Mouse (Mus musculus): ENCODE measurements at regions not wholly inside any gene's neighbourhood (a gene's known extent, or its start where the extent isn't known, plus 50 kb on each side); places are given as distances from the start of the nearest gene placed in this dataset.

DNA sequence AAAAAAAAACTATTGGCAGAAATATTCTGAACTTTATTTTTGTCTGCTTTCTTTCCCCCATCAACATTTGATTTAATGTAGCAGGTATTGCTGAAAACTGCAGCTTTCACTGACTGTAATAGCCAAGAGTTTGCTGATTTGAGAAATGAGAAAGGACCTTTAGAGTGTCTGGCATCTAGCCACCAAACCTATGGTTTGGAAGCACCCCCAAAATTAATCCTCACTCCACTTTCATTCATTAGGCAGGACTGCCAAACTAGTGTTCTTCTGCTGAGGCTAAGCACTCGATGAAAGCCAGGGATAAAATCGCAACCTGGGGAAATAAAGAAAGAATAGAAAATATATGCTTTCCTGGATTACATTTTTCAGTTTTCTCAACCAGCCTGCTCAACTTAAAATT is 320.4 kb downstream of the Atp6ap1l start:
- 90% methylated on average over 2 of the region's 2 CpGs for WGBS
- no peak for DNase-seq (ENCODE audit: low read depth, low spot score)

DNA sequence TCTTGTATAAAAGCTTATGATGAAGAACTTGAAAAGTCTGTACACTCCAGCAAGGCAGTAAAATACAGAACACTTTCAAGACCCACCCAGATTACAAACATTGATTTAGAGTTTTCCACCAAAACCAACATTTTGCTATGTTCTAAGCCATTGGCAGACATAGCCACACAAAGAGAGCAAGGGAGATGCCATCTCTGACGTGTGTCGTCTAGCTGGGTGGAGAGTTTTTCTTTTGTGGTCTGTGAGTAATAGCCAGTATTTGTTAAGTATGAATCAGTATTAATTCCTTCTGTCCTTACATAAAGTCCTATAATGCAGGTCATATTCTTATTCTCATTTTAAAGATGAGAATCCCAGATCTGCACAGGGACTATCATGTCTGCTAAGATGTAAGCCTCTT is 329.8 kb downstream of the Atp6ap1l start:
- no peak for DNase-seq (ENCODE audit: low read depth, low spot score)
- WGBS, result 84% methylated on average over 2 of the region's 2 CpGs

DNA sequence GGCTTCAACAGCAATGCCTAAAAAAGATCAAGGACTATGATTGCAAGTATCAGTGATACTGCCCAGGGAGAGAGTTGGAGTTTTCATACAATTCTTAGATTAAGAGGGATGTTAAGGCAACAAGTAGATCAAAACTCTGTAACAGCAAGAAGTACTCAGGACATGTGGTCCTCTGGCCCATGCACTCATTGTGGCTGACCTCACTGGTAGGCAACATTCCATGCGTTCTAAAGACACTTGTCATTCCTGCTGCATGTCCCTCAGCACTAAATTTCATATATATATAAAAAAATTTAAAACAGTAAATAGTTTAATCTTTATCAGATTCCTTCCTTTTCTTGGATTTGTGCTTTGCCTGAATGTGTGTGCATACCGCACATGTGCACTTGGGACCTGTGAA is 332.6 kb downstream of the Atp6ap1l start:
- no peak for DNase-seq (ENCODE audit: low read depth, low spot score)
- 85% methylated on average over 2 of the region's 2 CpGs for WGBS

DNA sequence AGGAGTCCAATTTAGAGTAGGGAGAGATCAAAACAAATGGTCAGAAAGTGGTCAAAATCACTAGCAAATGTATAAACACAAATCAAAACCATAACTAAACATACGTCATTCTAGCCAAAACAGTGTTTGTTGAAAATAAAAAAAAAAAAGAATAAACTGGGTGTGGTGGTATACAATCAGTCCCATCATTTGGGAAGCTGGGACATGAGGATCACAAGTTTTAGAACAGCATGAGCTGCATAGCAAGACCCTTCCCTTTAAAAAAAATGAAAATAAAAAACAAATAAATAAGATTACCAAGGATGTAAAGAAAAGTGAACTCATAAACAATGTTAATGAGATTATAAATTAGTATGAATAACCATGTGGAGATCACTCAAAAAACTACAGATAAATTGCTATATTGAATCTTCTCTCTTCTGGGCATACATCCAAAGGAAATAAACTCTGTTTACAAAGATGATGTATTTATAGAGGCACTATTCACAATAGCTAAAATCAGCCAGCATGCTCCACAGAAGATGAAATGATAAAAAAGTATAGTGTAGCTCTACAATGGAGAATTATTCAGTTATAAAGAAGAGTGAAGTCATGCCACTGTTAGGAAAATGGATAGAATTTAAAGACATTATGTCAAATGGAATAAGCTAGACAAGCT is 341.8 kb downstream of the Atp6ap1l start:
- WGBS, result 69% methylated on average over 1 of the region's 1 CpGs
- DNase-seq (ENCODE audit: low read depth, low spot score), result no peak

DNA sequence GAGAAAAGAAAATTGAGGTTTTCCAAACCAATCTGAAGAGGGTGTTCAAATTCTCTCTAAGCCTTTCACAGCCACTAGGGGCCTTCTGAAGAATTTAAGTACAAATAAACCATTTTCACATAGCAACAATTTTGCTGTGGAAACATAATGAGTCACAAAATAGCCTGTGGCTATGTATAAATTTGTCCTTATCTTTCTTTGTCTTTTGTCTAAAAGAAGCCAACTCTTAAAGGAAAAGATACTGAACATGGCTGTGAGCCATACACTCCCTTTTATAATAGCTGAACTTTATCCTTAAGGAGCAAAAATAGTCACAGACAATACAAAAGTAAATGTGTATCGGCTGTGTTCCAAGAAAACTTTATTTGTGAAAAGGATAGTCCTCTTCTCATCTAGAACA is 345.1 kb downstream of the Atp6ap1l start:
- WGBS, result 27% methylated on average over 1 of the region's 1 CpGs

DNA sequence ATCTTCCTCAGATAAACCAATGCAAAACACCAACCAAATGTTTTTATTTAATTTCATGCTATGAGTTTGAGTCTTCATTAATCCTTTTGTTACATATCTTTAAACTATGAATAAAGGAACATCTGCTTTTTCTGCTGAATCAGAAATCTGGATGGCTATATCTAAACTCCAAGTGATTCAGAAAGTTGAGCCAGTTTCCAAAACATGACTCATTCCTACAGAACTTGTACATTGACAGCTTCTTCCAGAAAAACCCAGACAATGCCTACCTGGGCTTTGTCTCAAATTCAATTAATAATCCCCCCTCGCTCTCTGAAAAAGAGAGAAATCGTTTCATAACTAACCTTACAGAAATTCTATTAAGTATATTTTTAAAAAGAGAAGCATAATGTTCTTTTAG is 345.7 kb downstream of the Atp6ap1l start:
- no peak for DNase-seq (ENCODE audit: low read depth, low spot score)
- WGBS, result 91% methylated on average over 2 of the region's 2 CpGs

More for the DNA sequence above, 345.1 kb downstream of the Atp6ap1l start:
- peak; percentile 18 for DNase-seq (ENCODE audit: low read depth, low spot score)

DNA sequence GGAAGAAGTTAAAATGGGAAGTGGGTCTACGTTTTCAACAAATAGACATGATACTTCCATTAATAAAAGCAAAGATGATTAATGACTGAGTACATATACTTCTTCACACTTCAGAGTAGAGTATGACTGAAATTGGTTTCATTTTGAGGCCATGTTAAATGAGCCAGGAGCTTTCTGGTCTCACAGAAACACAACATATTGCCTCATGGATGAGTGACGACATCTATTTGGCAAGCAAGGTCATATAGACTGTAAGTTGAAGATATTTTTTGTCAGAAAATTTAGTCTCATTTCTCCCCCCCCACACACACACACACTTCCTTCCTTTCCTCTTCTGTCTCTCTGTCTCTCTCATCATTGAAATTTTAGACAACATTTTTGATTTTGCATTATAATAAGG is 354.0 kb downstream of the Atp6ap1l start:
- DNase-seq (ENCODE audit: low read depth, low spot score), result no peak
- 79% methylated on average over 2 of the region's 2 CpGs for WGBS

DNA sequence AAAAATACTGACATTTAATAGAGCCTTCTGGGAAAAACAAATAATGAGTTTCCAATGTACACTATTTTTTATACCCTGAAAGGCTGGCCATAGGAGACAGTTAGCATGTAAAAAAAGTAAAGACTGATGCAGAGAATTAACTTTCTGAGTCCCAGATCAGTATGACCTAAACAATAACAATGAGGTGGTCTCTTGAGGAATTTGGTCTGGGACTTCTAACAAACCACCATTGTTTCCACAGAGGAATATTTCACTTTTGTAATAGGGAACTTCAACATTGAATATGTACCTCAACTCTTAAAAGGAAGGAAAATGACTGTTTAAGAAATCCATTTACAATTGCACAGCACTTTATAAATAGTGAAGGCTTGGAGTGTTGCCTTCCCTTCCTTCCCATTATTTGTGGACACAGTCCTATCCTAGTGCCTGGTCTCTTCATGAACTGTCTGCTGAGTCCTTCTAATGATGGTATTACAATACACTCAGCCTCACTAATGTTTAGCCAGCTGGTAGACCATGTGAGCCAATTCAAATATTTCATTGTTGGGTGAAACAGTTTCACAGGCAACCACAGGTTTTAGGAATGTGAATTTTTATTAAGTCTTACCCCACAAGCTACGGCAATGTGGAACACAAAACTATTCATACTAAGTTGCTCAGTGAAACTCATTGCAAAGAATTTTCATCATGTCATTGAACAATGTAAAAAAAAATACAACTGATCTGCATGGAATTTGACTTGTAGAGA is 358.7 kb downstream of the Atp6ap1l start:
- 79% methylated on average over 1 of the region's 1 CpGs for WGBS
- no peak for DNase-seq (ENCODE audit: low read depth, low spot score)

DNA sequence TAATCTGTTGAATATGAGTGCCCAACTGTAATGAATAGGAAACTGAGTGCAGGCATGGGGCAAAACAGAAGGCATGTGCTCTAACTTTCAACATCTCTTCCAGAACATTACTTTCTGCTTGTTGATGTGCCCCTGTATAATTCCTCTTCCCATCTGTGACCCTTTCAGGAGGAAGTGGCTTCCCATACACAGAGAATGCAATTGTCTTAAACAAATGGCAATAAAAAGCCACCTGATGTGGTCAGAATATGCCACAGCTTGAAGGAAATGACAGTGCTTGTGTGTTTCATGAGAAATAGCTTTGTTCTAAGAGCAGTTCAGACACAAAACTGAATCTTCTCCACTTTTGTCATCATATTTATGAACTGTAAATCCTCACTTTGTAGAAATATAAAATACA is 359.3 kb downstream of the Atp6ap1l start:
- DNase-seq (ENCODE audit: low read depth, low spot score), result no peak

DNA sequence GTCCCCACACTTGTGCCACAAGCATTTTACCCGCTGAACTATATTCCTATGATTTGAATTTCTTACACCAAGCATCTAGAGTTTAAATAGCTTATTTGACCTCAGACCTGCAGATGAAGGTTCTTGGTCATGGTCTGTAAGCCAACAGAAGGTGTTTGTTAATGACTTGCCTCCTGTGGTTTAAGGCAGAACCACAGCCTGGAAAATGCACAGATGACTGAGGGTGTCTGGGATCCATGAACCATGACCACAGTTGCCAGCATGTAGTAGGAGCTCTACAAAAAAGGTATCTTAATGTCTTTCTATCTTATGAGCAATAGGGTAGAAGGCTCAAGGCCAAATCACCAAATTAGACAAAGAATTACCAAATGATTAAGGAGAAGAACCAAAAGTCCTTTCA is 367.6 kb downstream of the Atp6ap1l start:
- WGBS, result 96% methylated on average over 1 of the region's 1 CpGs
- DNase-seq (ENCODE audit: low read depth, low spot score), result no peak

DNA sequence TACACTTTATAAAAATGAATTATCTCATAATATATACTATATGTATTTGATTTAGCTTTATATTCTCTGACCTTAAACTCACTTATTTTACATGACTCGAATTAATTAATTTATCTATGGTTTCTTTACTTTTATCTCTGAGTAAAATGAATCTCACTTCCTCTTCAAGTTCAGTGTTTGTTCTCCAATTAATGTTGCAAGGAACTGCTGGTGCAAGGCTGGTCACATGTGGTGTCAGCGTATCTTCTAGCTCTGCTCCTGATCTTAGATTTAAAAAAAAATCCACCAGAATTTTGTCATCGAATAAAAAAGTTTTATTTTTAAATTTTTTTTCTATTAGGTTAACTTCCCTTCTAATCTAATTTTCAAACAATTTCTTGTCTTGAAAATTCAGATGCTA is 378.2 kb downstream of the Atp6ap1l start:
- no peak for DNase-seq (ENCODE audit: low read depth, low spot score)
- 86% methylated on average over 3 of the region's 3 CpGs for WGBS

DNA sequence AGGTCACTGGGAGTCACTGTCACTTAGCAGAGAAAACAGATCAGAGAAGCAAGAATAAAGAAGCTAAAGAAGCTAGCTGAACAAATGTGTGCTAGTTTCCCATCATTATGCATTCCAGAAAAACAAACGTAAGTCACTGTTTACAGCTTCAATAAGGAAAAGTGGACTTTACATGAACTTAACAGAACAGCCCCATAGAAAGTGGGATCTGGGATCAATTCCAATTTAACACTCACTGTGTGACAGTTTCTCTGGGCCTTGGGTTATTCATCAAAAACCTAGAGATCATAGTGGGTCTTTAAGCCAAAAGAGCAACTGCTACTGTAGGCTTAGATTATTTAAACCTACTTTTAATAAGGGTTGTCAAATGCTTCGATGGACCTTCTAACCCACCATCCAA is 379.4 kb downstream of the Atp6ap1l start:
- DNase-seq (ENCODE audit: low read depth, low spot score), result no peak
- WGBS, result 63% methylated on average over 2 of the region's 2 CpGs

DNA sequence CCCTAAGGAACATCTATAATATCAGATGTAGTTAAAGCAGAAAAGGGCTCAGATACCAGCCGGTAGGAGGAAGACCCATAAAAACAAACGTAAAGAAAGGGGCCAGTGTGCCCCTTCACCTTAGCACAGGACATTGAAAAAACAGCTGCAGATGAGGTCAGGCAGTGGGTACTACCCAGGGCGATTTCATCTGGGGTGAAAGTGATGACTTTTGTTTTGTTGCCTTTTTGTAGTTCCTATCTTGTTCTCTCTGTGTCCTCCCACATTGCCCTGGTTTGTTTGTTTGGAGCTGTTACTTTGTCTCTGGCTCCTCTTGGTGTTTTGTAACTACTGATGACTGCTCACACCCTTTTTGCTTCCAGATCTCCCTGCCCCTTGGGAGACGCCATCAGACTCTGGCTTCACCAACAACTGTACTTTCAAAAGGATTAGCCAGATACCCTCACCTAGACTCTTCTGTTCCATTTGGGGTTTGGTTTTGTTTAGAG is 383.4 kb downstream of the Atp6ap1l start:
- DNase-seq (ENCODE audit: low read depth, low spot score), result no peak
- WGBS, result 30% methylated on average over 4 of the region's 4 CpGs

DNA sequence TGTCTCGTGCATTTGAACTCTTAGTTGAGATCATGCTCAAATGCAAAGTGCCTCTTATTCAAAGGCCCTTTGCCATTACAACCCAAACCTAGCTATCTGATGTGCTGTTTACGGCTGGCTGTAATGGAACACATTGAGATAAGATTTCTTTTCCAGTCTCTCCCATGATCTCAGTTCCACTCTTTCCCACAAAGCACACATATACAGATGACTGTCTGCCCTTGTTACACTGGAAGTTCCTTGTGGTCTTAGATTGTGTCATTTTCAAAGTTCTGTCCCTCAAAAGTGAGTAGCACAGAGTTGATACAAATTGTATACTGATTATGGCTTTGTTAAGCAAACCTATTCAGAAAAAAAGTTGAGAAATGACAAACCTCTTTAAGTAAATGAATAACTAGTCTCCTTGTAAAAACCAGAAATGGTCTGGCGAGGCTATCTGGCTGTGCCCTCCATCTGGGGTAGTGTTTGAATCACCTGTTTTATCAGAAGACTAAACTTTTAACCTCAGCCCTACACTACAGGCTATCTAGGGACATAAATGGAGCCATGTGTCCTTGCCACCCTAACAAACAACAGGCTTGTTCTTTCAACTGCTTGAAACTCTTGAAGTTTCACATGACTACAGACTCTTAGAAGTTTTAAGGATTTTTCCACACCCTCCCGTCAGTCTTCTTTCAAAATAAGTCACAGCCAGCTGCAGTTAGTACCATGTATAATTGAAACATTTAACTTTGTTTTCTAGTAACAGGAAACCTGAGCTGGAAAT is 384.0 kb downstream of the Atp6ap1l start:
- DNase-seq (ENCODE audit: low read depth, low spot score), result no peak
- 34% methylated on average over 4 of the region's 4 CpGs for WGBS

DNA sequence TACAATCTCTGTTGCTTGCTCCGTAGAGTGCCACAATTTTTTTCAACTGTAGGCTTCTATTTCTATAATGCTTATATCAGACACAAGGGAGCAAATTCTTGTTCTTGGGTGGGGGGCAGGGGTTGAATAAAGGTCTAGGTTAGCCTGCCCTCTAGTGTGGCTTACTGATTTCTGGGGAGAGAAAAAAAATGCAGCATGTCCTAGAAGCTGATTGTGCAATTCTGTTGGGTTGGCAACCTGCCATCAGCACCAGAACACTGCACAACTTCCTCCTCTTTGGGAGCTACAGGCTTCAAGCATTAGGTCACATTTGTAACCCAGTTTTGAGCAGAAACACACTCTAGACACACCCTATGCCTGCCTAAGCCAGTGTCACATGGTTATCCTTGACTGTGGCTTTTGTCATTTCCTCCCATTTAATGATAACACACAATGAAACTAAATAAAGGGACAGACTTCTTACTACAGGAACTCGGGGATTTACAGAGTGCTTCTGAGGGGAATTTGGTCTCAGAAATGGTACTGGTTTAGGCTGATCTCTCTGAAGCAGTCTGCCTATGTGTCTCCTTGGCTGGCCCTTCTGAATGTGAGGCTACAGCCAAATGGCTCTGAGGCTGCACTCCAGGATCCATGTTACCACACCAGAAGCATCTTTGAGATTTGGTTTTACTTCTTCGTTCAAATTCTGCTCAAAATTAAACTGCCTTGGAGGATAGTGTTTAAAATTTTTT is 389.2 kb downstream of the Atp6ap1l start:
- WGBS, result 23% methylated on average over 3 of the region's 3 CpGs
- peak; percentile 75 for DNase-seq (ENCODE audit: low read depth, low spot score)

DNA sequence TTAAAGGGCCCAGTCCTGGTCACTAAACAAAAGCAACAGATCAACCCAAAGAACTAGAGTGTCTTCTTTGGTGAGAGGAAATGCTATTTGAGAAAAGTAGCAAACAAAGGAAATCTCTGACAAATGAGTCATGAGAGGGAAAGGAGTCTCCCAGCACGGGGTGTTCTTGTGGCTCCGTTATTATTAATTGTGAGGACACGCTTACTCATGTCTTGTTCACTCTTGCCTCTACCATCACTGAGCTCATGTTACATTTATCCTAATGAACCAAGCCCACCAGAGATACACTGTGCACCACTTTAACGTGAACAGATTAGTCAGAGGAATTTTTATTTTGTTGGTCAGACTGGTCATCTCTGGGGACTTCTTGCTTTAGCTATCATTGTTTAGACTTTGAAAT is 391.3 kb downstream of the Atp6ap1l start:
- no peak for DNase-seq (ENCODE audit: low read depth, low spot score)
- 70% methylated on average over 4 of the region's 4 CpGs for WGBS

DNA sequence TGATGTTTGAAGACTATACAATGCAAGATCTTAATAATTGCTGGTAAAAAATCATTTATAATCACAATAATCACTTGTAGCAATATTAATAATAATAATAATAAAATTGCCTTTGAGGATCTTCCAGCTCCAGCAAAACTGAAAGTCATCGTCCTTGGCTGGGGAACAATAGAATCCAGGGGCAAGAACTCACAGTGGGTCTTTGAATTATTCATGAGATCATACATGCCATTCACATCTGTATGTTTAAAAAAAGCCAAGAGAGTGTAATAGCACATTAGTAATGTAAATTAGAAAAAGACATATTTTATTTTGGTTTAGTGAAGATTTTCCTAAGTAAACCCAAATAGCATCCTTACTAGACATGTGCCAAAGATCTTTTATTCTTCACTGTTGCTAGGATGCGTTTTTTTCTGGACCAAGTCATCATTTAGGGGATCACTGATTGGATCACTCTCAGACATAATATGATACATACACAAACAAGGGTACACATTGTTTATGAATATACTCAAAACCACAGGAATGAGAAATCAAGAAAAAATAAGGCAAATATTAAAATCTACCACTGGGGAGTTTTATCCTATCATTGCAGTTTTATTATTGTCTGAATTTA is 392.3 kb downstream of the Atp6ap1l start:
- WGBS, result 88% methylated on average over 2 of the region's 2 CpGs
- DNase-seq (ENCODE audit: low read depth, low spot score), result no peak

DNA sequence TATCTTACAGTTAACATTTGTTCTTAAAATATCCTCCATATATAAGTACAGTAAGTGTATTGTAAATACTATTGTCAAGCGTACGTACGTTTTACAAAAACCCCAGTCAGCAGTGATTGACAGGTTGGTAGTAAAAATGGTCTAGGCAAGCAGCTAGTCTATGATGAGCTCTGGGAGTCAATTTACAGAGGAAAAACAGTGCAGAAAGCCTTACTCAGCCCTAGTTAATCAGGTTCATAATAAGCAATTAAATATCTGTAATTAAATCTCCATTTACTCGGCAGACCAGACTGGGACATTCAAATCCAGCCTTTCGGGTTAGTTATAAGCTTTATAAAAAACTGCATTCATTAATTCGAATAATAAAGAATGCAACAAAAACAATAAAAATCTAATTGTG is 394.7 kb downstream of the Atp6ap1l start:
- DNase-seq (ENCODE audit: low read depth, low spot score), result no peak
- 85% methylated on average over 6 of the region's 6 CpGs for WGBS

DNA sequence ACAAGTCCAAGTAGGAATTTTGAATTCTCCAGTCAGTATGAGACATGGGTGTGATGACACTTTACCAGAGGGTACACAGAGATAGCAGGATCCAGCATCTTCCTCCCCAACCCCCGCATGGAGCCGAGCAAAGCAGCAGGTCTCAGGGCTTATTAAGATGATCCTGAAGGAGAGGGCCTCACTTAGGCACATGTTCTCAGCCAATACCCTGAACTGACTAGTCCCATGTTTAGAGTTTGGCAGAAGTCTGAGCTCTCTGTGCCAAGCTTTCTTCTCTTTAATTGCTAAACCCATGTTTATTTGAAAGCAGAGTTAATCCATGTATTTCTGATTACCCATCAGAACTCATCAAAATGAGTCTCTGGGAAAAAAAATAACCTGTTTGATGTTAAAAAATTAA is 402.0 kb downstream of the Atp6ap1l start:
- WGBS, result 82% methylated on average over 2 of the region's 2 CpGs
- no peak for DNase-seq (ENCODE audit: low read depth, low spot score)

DNA sequence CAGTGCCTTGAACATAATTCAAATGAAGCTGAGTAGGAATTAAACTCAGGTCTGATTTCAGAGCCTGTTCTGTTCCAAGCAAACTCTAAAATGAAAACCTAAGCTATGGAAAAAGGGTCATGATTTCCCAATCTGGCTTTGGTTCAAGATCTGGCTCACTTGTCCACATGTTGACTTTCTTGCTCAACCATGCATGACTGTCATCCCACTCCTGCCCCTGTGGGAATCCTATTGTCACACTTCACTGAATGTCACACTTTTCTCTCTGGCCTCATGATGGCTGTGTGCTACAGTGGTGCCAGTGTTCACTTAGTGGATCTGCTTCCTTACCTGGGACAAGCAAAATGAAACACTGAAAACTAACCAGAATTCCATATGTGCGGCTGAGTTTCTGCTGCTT is 403.0 kb downstream of the Atp6ap1l start:
- WGBS, result 97% methylated on average over 1 of the region's 1 CpGs
- no peak for DNase-seq (ENCODE audit: low read depth, low spot score)

Measured in large intestine, adult 2 months (tissue).